Mouse (Mus musculus): ENCODE measurements around the gene Cdk18.

GRCm38 (mm10) chr1:132135631-132136030, 3.9 kb downstream of the Cdk18 start:
- no peak for TF ChIP-seq ZNF384 (IDR thresholded peaks at IDR 0.05; ENCODE audit: low read depth, low read length)
- no peak for TF ChIP-seq MAFK (IDR thresholded peaks at IDR 0.05; ENCODE audit: insufficient read depth, low read depth, low read length)
- no peak for TF ChIP-seq CHD2 (IDR thresholded peaks at IDR 0.05; ENCODE audit: low read depth, low read length)
- no peak for TF ChIP-seq ZC3H11A (IDR thresholded peaks at IDR 0.05; ENCODE audit: borderline replicate concordance, low read depth, low read length)
- no peak for TF ChIP-seq HCFC1 (IDR thresholded peaks at IDR 0.05; ENCODE audit: borderline replicate concordance, insufficient read depth, low read length)
